Mouse (Mus musculus) ovary, postnatal 14 days (tissue): ENCODE measurements around the gene Slc7a1.

Source experiments
- DNase-seq: peaks from one replicate; pipeline ENCODE4 v3.0.0; 2022; ENCODE audit warnings: low spot score

The Slc7a1 gene

DNA sequence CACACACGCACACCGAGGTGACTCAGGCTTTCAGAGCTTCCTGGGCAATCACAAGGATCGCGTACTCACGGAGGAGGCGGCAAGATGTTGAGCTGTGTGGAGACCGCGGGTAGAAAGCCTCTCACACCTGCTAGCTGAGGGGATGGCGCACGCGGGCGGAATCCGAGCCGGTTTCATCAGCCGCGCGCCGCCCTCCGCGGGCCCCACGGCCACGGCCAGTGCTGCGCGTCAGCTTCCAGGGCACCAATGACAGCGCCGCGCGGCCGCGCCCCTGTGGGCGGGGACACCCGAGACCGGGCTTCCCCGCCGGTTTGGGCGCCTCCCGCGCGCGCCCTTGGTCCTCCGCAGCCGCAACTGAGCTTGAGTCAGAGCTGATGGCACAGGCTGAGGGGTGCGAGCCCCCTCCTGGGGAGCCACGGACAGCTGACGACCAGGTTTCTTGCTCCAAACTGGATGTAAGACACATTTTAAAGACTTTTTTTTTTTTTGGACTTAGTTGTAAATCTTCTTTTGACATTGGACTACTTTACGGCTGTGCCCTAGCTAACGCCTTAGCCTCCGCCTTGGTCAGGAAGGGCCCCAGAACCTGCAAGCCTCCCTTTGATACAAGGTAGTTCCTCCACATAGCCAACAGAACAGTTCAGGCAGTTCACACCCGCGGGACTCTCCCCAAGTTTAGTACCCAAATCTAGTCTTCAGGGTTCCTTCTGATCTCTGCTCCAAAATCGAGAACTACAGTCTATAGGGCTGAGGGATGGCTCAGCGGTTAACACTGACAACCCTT lies at the start of gene Slc7a1:
Gene Slc7a1 (minus strand): TSS at position 245 of the 784 bp plus-strand sequence.
- peak; percentile 83 for DNase-seq

DNA sequence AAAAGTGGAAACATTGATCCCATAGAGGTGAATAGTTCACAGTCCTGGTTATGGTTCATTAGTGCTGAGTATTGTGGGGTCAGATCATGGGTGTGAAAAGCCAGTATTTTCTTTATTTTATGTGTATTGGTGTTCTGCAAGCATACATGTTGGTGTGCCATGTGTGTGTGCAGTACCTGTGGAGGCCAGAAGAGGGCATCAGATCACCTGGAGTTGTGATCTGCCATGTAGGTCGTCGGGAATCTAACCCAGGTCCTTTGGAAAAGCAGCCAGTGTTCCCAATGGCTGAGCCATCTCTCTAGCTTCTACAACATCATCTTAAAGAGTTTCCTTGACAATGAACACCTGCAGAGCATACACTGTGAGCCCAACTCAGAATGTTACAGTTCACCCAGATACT lies 45.3 kb upstream of the Slc7a1 start:
- DNase-seq, result no peak

DNA sequence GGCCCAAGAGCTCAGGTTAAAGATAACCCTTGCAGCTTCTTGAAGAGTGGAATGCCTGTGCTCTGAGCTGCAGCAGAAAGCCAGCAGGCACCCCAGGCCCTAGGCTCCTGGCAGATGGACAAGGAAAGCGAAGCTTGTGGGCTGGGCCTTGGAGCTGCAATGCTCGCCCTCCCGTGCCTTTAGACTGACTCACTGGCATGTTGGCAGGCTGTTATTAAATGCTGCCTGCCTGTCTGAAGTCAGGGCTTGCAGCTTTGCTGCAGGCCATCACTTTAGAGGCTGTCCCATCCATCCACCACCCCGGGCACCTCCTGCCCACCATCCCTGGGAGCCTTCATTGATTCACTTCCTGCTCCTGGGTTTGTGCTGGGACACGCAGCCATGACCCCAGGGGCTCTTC lies 44.0 kb upstream of the Slc7a1 start:
- DNase-seq, result peak; percentile 31

DNA sequence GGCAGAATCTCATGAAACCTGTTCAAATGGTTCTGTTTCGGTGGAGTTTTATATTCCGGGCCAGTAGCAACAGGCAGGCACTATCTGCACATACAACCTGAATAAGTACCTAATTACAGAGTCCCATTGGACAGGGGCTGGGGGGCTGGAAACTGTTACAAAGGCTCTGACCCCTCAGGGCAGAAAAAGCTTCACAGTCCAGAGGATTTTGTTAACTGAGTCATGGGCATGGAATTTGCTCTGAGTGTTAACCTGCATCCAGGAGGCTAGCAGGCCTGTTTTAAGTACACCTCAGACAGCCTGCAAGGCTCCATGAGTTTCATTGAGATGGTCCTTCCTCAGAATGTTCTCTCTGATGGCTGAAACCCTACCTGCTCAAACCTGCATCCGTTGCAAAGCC lies 36.0 kb upstream of the Slc7a1 start:
- DNase-seq, result no peak

DNA sequence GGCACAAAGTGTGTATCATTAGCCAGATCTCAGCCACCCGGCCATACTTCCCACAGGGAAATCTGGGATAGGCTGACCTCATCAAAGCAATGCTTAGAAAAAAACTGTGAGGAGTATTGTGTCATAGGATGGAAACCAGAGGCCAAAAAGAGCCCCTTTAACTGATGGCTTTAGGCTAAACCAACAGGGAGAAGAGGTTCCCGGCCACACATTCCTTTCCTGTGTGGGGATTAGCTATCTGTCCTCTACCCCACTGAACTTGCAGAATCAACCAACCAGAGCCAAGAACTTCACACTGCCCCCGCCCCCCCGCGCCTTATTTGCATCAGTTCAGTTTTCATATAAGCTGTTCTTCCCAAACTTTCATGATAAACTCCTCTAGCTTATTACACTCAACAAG lies 32.4 kb upstream of the Slc7a1 start:
- DNase-seq, result no peak

DNA sequence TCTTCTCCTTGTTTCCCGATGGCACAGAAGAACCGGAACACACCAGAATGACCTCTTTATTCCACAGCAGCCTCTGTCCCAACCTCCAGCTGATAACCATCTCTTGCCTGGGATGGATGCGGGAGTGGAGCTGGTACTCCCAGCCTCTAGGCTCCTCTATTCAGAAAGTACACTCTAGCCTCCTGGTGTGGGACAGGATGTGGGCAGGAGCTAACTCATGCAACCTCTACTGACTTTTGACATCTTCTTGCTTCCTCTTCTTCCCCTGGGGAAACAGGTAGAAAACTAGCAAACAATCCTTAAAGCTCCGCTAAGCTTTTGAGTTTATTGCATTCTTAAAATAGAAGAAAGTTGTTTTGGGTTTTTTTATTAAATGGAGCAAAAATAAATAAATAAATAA lies 29.1 kb upstream of the Slc7a1 start:
- no peak for DNase-seq

DNA sequence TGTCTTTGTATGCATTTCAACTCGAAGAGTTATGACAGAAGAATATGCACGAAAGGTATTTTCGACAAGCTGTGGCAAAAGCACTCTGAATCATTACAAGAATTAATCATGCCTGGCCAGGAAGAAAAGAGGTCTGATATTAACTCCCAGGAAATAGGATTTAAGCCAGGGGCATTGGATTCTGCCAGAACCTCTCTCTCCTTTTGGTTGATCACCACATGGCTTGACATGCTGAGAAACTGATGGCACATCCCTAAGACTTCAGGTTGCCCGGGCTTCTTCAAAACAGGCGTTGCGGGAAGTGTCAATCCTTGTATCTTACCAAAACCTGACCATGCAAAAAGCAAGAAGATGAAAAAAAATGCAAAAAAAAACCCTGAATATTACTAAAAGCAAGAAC lies 25.4 kb upstream of the Slc7a1 start:
- no peak for DNase-seq

DNA sequence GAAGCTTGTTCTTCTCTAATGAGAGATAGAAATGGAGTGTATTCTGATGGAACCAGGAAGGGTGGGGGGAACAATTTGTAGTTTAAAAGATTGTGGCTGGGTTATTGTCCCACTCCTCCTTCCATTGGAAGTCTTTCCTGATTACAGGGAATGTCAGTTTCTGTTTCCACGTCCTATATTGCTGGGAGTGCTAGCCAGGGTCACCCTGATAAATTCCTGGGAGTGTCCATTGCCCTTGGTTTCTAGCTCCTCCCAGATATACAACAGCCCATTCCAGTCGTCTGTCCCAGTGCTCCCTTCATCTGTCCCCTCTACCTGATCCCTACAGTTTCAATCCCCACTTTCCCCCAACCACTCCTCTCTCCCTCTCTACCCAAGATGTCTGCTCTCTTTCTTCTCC lies 21.6 kb upstream of the Slc7a1 start:
- DNase-seq, result no peak

DNA sequence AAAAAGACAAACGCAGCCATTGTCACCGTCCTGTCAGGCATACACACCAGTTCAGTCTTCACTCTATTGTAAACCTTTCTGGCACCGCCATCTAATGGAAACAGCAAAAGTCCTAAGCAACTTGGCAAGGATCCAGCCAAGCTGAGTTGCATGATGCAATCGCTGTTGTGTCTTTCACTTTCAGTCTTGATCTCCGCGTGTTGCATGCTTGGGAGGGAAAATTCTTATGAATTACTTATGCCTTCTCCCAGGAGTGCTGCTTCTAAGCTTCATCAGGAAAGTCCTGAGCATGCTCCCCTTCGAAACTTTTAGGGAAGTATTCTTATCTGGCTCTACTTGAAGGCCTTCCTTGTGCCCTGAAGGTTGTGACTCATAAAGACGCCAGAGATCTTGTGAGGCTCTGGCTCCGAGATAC lies 19.4 kb upstream of the Slc7a1 start:
- DNase-seq, result peak; percentile 35

DNA sequence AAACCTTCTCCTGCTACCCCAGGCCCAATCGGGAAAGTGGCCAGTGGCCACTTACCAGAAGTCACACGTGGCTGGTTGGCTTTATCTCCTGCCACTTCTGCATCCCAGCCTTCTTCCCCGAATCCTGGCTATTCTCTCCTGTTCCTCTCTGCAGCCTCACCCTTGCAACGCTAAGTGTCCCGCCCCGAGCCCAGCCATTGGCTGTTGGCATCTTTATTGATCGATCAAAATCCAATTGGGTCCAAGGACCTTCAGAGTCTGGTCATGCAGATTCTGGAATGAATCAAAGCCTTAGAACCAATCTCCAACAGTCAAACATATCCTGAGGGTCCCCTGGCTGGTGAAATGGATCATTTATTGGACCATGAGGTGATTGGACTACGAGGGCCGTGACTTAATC lies 18.7 kb upstream of the Slc7a1 start:
- DNase-seq, result no peak

DNA sequence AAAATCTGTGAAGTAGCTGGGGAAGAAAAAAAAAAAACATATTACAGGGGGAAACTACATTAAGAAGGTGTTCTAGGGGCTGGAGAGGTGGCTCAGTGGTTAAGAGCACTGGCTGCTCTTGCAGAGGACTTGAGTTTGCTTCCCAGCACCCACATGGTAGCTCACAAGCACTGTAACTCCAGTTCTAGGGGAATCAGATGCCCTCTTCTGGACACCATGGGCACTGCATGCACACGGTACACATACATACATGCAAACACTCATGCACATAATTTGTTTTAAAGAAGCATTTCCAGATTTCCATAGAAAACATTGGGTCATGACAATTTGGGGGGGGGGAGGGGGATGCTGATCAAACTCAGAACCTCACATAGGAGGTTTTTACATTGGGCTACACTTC lies 18.1 kb upstream of the Slc7a1 start:
- DNase-seq, result no peak

DNA sequence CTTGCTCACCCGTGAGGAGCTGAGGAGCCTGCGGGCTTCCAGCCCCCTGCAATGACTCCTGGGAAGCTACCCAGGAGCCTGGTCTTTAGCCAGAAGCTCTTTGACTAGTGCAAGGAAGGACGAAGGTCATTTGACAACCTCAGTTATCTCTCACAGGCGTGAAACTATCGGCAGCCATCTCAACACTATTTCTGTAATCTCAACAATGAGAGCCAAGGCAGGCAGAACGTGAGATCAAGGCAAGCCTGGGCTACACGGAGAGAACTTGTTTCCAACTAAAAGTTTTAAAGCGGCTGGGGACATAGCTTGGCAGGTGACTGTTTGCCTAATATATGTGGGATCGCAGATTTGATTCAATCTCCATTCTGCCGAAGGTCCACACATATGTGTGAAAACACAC lies 16.8 kb upstream of the Slc7a1 start:
- DNase-seq, result no peak

DNA sequence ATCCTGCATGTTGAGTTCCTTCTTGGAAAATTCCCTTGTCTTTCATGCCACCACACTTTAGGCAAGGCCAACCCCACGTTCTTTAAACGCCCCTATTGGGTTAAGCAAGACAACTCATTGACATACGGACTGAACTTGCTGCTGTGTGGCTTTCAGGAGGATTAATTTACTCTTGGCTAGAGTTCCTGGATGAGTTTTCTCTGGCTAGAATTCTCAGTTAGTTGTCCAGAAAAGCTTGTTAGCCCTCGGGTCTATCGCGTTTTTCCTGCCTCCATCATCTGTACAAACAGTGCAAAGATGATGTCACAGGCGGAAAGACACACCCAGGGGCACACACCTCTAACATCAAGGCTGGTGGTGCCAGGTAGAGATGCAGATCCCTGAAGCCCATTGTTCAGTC lies 14.5 kb upstream of the Slc7a1 start:
- DNase-seq, result no peak

DNA sequence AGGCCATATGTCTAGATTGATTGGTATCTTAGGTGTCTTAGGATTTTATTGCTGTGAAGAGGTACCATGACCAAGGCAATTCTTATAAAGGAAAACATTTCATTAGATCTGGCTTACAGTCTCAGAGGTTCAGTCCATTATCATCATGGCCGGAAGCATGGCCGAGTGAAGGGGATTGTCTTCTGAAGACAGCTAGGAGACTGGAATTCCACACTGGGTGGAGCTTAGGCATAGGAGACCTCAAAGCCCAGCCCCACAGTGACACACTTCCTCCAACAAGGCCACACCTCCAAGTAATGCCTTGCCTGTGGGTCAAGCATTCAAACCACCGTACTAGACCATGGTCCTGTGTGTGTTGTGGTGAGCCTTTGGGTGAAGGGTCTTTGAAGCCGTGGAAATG lies 12.8 kb upstream of the Slc7a1 start:
- DNase-seq, result no peak

DNA sequence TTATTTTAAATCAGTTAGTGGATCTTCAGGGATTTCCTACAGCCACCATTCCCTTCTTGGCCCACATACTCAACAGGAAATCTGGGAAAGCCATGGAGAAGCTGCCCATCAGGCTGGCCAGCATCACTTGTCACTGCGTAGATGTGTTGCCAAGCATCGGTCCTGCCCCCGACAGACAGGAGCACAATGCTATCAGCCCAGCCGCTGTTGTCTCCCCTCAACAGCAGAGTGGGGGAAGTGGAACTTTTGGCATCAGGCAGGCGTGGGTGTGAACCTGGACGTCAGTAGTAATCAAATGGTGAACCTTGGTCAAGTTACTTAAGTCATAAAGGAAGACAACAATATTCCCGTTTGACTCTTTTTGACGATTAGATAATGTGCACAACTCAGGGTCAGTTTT lies 9.8 kb upstream of the Slc7a1 start:
- DNase-seq, result no peak

DNA sequence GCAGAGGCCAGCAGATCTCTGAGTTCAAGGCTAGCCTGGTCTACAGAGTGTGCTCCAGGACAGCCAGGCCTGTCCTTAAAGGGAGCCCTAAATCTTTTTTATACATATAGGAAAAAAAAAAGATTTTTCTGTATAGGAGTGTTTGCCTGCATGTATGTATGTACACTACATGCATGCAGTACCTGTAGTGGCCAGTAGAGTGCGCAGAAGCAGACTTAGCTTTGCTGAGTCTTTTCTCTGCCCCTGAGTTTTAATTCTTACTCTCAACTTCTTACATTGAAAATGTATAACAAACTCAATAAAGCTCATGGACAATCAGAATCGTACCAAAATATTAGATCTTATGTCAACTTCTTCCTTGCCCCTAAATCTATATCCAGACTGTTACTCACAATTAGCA lies 7.2 kb upstream of the Slc7a1 start:
- DNase-seq, result no peak

DNA sequence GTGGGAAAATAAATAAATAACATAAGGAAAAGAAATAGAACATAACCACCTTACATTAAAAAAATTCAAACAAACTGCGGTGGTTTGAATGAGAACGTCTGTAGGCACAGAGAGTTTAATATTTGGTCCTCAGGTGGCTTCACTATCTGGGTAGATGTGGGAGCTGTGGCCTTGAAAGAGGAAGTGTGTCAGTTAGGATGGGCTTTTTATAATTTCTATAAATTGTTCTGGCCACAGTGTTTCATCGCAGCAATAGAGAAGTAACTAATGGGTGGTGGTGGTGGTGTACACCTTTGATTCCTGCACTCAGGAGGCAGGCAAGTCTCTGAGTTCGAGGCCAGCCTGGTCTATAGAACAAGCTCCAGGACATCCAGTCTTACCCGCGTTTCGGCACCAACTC lies 4.8 kb upstream of the Slc7a1 start:
- no peak for DNase-seq

DNA sequence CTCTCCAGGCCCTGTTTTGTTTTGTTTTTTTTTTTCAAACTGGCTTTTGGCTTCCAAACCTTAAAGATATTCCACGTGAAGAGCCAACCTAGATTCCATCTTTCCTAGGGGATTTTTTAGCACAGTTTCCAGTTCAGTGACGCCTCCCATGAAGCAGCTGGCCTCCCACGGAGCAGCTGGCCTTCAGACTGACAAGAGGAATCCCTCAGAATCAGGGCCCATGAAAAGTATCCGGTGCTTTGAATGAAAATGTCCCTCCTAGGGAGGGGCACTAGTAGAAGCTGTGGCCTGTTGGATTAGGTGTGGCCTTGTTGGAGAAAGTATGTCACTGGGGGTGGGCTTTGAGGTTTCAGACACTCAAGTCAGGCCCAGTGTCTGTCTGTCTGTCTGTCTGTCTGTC lies 2.9 kb upstream of the Slc7a1 start:
- no peak for DNase-seq

DNA sequence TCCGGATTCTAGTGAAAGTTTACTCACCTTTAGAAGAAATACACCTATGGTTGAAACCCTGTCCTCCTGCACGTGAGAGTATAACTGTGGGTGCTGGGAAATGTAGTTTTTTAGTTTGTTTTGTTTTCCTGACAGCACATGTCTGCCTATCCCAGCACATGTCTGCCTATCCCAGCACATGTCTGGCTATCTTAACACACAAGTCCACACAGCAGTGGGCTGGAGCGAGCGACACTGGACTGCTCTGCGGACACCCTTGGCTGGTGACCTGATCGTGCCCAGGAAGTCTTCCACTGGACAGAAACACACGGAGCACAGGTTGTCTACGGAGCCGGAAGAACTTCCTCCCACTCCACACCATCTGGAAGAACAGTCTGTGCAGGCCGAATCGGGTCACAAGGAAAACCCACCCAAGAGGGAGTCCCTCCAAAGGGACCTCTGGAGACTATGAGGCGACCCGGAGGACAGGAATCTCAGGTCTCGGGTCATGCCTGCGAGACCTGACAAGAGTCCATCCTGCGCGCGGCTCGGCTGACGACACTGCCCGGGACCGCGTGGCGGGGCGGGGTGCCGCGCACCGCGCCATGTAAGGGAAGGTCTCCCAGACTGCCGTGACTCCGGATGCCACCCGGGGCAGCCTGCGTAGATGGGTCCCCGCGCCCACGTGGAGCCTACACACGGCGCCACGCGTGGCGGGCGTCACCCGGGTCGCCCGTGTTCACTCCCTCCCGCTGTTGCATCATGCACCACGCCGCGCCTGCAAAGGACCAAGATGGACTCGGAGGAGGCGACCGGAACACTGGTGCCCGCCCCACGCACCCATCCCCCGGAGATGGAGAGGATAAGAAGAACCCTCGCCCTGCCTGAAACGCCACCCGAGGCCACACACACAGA lies 691 bp downstream of the Slc7a1 start:
- DNase-seq, result no peak

DNA sequence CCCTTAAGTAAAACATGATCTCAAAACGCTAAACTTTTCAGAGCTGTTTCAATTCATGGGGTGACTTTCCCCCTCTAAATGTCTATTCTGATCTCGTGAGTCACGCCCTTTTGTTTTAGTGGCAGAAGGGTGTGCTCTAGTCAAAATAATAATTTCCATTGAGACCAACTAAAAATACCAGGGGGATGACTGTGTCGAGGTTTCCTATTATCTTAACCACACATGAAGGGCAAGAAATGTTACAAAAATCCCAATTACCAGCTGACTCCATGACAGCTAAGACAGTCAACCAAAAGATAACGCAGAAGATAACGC lies 1.3 kb downstream of the Slc7a1 start:
- no peak for DNase-seq

DNA sequence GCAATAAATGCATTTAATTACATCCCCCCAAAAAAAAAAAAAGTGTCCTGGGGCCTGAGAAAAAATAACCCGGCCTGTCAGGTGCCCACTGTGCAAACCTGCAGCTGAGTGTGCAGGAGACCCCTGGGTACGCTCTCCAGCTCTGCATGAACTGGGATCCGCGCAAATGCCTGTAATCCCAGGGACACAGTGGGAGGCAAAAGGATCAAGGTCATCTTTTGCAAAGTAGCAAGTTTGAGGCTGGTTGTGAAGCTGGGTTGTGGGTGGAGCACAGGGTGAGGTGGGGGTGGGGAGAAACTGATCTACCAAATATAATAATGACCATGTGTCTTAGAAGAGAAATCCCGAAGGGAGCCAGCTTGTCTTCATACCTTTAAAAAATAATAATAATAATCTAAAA lies 1.8 kb downstream of the Slc7a1 start:
- DNase-seq, result no peak

DNA sequence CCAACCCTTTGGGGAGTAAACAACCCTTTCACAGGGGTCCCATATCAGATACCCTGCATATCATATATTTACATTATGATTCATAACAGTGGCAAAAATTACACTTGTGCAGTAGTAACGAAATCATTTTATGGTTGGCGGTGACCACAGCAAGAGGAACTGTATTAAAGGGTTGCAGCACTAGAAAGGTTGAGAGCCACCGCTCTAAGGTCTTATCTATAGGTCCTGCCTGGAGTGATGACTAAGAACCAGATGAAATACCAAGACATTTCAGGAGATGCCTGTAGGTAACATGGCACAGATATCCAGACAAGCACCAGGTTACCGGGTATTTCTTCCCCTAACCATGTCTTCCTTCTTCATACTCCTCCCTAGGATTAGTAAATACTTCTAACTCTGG lies 2.3 kb downstream of the Slc7a1 start:
- no peak for DNase-seq

DNA sequence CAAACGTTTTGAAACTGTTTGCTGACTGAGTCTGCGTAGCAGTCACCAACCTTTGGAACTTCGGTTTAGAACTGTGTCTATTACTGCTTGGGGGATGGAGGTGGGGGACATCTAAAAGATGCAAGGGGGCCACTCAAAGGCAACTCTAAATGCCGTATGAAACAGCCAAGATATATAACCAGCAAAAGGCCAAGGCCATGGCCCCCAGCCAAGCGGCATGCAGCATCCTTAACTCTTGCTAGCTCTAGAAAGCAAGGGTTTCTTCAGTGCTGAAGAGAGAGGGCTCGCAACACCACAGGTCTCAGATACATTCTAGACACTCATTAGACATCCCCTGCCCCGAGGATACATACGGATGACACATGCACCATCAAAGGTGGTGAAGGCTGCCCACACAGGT lies 6.4 kb downstream of the Slc7a1 start:
- no peak for DNase-seq

DNA sequence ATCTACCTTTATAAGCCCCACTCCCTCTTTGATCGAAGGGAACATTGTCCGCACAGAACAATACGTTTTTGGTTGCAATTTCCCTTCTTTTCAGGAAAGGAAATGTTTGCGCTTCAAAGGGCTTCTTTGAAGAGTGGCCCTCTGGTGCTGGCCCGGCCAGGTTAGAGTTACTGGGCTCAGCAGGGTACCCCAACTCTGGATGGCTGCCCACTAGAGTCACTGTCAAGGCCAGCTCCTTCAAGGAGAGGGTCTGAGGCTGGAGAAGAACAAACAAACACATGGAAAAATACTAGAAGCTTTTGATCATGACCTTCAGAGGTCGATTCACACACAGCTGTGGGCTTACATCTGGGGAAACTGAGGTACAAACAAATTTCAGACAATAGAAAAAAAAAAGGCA lies 6.9 kb downstream of the Slc7a1 start:
- no peak for DNase-seq
